Mouse (Mus musculus) stomach, postnatal 0 days (tissue): ENCODE results near the gene Gm16253.

Source experiments
- CTCF ChIP-seq: IDR thresholded peaks from 2 replicates; pipeline ENCODE4 v1.5.1; 2016; ENCODE audit warnings: antibody characterized with exemption, low read depth, mild to moderate bottlenecking, moderate library complexity
- EP300 ChIP-seq: optimal IDR thresholded peaks from 2 replicates; pipeline ENCODE3; 2016; ENCODE audit warnings: antibody characterized with exemption

DNA sequence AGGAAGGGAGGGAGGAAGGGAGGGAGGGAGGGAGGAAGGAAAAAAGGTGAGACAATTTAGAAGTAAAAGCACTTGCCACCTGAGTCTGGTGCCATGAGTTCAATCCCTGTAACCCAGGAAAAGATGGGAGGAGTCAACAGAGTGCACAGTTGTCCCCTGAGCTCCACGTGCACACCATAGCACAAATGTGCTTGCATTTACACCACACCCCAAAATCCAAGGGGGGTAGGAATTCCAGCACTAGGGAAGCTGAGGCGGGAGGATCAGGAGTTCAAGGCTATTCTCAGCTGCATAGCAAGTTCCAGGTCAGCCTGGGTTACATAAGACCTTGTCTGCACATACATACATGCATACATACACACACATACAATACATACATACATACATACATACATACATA, 5.4 kb upstream of the Gm16253 start:
- TF ChIP-seq CTCF (no peak), EP300 (no peak)
